In genomic region chr17:64490664-64491063, GRCm38 (mm10) we compare ENCODE assay signal across 25 mouse cellular contexts.
DNase-seq lines count a peak whose midpoint lies in the region; ATAC-seq and TF ChIP-seq lines count a peak whose summit lies in the region.
"Had no signal": no experiment of that assay in that cellular context is flagged by ENCODE, and none has a peak within 500 bp of the region (broad histone marks: within the 10 kb centered on the region; RNA-seq: fewer than 3 reads in every experiment).

No protein-coding gene starts in this region.

- DNase-seq in liver, embryonic 13.5 days, result no peak
- DNase-seq in liver, result no peak
- DNase-seq in MEL (ENCODE audit: low read depth, low spot score), result peak; percentile 9
- DNase-seq in forebrain, embryonic 14.5 days (ENCODE audit: low spot score), result peak; percentile 69
- DNase-seq in hindbrain, embryonic 14.5 days (ENCODE audit: low spot score), result no peak
- no peak for DNase-seq in heart, embryonic 10.5 days (ENCODE audit: low spot score)
- DNase-seq in left cerebral cortex, adult 9 months (ENCODE audit: low spot score in 2 of 2), result no peak
- DNase-seq in urinary bladder, postnatal 4 days (ENCODE audit: low spot score in 2 of 2), result no peak
- DNase-seq: adrenal gland, postnatal 36 days; cerebellum, adult 11-12 months; cerebellum, postnatal 10 days; gastrocnemius, adult 2 months; heart, postnatal 4 days; kidney, adult 2 months; kidney, postnatal 10 days; left cerebral cortex, postnatal 4 days; liver, postnatal 0 days; right cerebral cortex, adult 18-20 months; thymus, adult 18-20 months; thymus, postnatal 36 days had no signal

- ATAC-seq in liver, embryonic 13.5 days (ENCODE audit: low read depth), result 0 out of 2 replicates have a peak, but pooled peaks have one; percentile 27
- peak; percentile 74 for ATAC-seq in forebrain, embryonic 14.5 days
- ATAC-seq in hindbrain, embryonic 14.5 days (ENCODE audit: low FRiP score), result peak; percentile 21; the same call in 1 of the 2 replicates
- ATAC-seq: CD4-positive, CD25-positive, alpha-beta regulatory T cell, adult 4 months; lung, postnatal 0 days had no signal

- no peaks in the 10 kb centered on the region for H3K36me3 ChIP-seq in liver, embryonic 13.5 days
- H3K36me3 ChIP-seq in MEL (ENCODE audit: control insufficient read depth in 1 of 2, insufficient read depth in 2 of 2, low read length in 2 of 2), result peaks cover 0 to 2% of the 10 kb centered on the region in 2 experiments; a peak in 2 of 4 replicates
- H3K36me3 ChIP-seq in forebrain, embryonic 14.5 days (ENCODE audit: control insufficient read depth, insufficient read depth, low read length), result no peaks in the 10 kb centered on the region
- no peaks in the 10 kb centered on the region for H3K36me3 ChIP-seq in hindbrain, embryonic 14.5 days (replicated peaks; ENCODE audit: control insufficient read depth, insufficient read depth)
- H3K36me3 ChIP-seq in heart, embryonic 10.5 days, result no peaks in the 10 kb centered on the region
- H3K36me3 ChIP-seq: embryonic facial prominence, embryonic 12.5 days had no signal

- H3K27ac ChIP-seq in liver, embryonic 13.5 days, result no peak overlapping the region
- no peak overlapping the region for H3K27ac ChIP-seq in MEL (ENCODE audit: control insufficient read depth, low read depth, low read length)
- H3K27ac ChIP-seq in forebrain, embryonic 14.5 days (ENCODE audit: low read depth, low read length), result no peak overlapping the region
- no peak overlapping the region for H3K27ac ChIP-seq in hindbrain, embryonic 14.5 days
- no peak overlapping the region for H3K27ac ChIP-seq in heart, embryonic 10.5 days
- H3K27ac ChIP-seq: embryonic facial prominence, embryonic 12.5 days; gastrocnemius, adult 2 months; left cerebral cortex, adult 2 months; macrophage had no signal

- TF ChIP-seq POLR2A in MEL (IDR thresholded peaks at IDR 0.05; ENCODE audit: control insufficient read depth in 1 of 2, insufficient read depth in 1 of 2, low read depth in 1 of 2, low read length in 2 of 2, poor library complexity in 1 of 2), result no peak

- 68% methylated on average over 7 of the region's 7 CpGs for WGBS in liver, embryonic 13.5 days (ENCODE audit: insufficient replicate concordance)
- WGBS in forebrain, embryonic 14.5 days, result 40% methylated on average over 7 of the region's 7 CpGs
- 47% methylated on average over 7 of the region's 7 CpGs for WGBS in hindbrain, embryonic 14.5 days
- 88% methylated on average over 7 of the region's 7 CpGs for whole genome bisulfite sequencing in heart, embryonic 10.5 days

- no peaks in the 10 kb centered on the region for H3K27me3 ChIP-seq in liver, embryonic 13.5 days
- no peaks in the 10 kb centered on the region for H3K27me3 ChIP-seq in MEL (ENCODE audit: control insufficient read depth in 1 of 2, insufficient read depth in 2 of 2, low read length in 2 of 2)
- no peaks in the 10 kb centered on the region for H3K27me3 ChIP-seq in forebrain, embryonic 14.5 days (replicated peaks; ENCODE audit: control insufficient read depth, insufficient read depth, low read length)
- no peaks in the 10 kb centered on the region for H3K27me3 ChIP-seq in hindbrain, embryonic 14.5 days (ENCODE audit: control insufficient read depth, insufficient read depth, low read length)
- H3K27me3 ChIP-seq in heart, embryonic 10.5 days (ENCODE audit: insufficient read depth, poor library complexity, severe bottlenecking), result no peaks in the 10 kb centered on the region
- H3K27me3 ChIP-seq: embryonic facial prominence, embryonic 12.5 days had no signal

- TF ChIP-seq CTCF in MEL (IDR thresholded peaks at IDR 0.05 in 2 of 3, conservative IDR thresholded peaks at IDR 0.05 in 1 of 3; ENCODE audit: control insufficient read depth in 1 of 3, insufficient read depth in 1 of 3, low read depth in 2 of 3, low read length in 3 of 3, poor library complexity in 1 of 3, severe bottlenecking in 1 of 3), result no peak

- H3K4me1 ChIP-seq in liver, embryonic 13.5 days (replicated peaks), result peaks cover 10% of the 10 kb centered on the region
- H3K4me1 ChIP-seq in MEL (ENCODE audit: control insufficient read depth in 1 of 2, insufficient read depth in 2 of 2, low read length in 2 of 2), result no peaks in the 10 kb centered on the region
- no peaks in the 10 kb centered on the region; the same call in 1 of the 2 replicates for H3K4me1 ChIP-seq in forebrain, embryonic 14.5 days (ENCODE audit: control insufficient read depth, insufficient read depth, low read length)
- no peaks in the 10 kb centered on the region for H3K4me1 ChIP-seq in hindbrain, embryonic 14.5 days (replicated peaks; ENCODE audit: control insufficient read depth, insufficient read depth, low read length)
- H3K4me1 ChIP-seq in heart, embryonic 10.5 days, result peaks cover 4% of the 10 kb centered on the region; the same call in 1 of the 2 replicates
- H3K4me1 ChIP-seq: embryonic facial prominence, embryonic 12.5 days had no signal

- no peak overlapping the region for H3K9ac ChIP-seq in liver, embryonic 13.5 days
- H3K9ac ChIP-seq in MEL (ENCODE audit: control insufficient read depth, low read depth, low read length, poor library complexity, severe bottlenecking), result no peak overlapping the region
- no peak overlapping the region for H3K9ac ChIP-seq in forebrain, embryonic 14.5 days (ENCODE audit: low read length)
- H3K9ac ChIP-seq in hindbrain, embryonic 14.5 days, result no peak overlapping the region
- H3K9ac ChIP-seq: embryonic facial prominence, embryonic 12.5 days; liver, postnatal 0 days had no signal

- no peak overlapping the region for H3K4me3 ChIP-seq in liver, embryonic 13.5 days (replicated peaks)
- no peak overlapping the region for H3K4me3 ChIP-seq in MEL (ENCODE audit: control insufficient read depth in 1 of 2, insufficient read depth in 1 of 2, low read depth in 2 of 2, low read length in 2 of 2)
- H3K4me3 ChIP-seq in forebrain, embryonic 14.5 days (ENCODE audit: low read depth, low read length), result no peak overlapping the region
- H3K4me3 ChIP-seq in hindbrain, embryonic 14.5 days (replicated peaks; ENCODE audit: low read length), result no peak overlapping the region
- no peak overlapping the region for H3K4me3 ChIP-seq in heart, embryonic 10.5 days
- H3K4me3 ChIP-seq: embryonic facial prominence, embryonic 12.5 days; gastrocnemius, adult 2 months; left cerebral cortex, adult 2 months had no signal

- no peak overlapping the region for H3K4me2 ChIP-seq in liver, embryonic 13.5 days
- H3K4me2 ChIP-seq in forebrain, embryonic 14.5 days (ENCODE audit: low read length), result no peak overlapping the region
- no peak overlapping the region for H3K4me2 ChIP-seq in hindbrain, embryonic 14.5 days (replicated peaks)
- H3K4me2 ChIP-seq: embryonic facial prominence, embryonic 12.5 days had no signal

- no peaks in the 10 kb centered on the region for H3K9me3 ChIP-seq in liver, embryonic 13.5 days (replicated peaks)
- no peaks in the 10 kb centered on the region for H3K9me3 ChIP-seq in MEL (replicated peaks; ENCODE audit: insufficient read depth, low read length)
- H3K9me3 ChIP-seq in forebrain, embryonic 14.5 days (replicated peaks; ENCODE audit: control insufficient read depth, low read length), result no peaks in the 10 kb centered on the region
- H3K9me3 ChIP-seq in hindbrain, embryonic 14.5 days (ENCODE audit: control insufficient read depth, low read length), result no peaks in the 10 kb centered on the region
- no peaks in the 10 kb centered on the region for H3K9me3 ChIP-seq in heart, embryonic 10.5 days
- H3K9me3 ChIP-seq: embryonic facial prominence, embryonic 12.5 days had no signal

- no peaks in the 10 kb centered on the region for H3K79me2 ChIP-seq in MEL (ENCODE audit: control insufficient read depth, insufficient read depth, low read length, poor library complexity)

- no peak for TF ChIP-seq EP300 in MEL (IDR thresholded peaks at IDR 0.05; ENCODE audit: low read depth in 1 of 2, low read length in 2 of 2)

- TF ChIP-seq RAD21 in MEL (IDR thresholded peaks at IDR 0.05; ENCODE audit: low read depth, low read length), result no peak

TF ChIP-seq in MEL, 35 proteins besides CTCF, POLR2A, EP300 and RAD21:
- no peak for TF ChIP-seq JUND (IDR thresholded peaks at IDR 0.05; ENCODE audit: low read depth, low read length)
- no peak for TF ChIP-seq ZKSCAN1 (IDR thresholded peaks at IDR 0.05; ENCODE audit: low read depth, low read length)
- no peak for TF ChIP-seq MXI1 (IDR thresholded peaks at IDR 0.05; ENCODE audit: low read depth, low read length)
- TF ChIP-seq TCF12 (IDR thresholded peaks at IDR 0.05; ENCODE audit: low read depth, low read length), result no peak
- no peak for TF ChIP-seq MAZ (IDR thresholded peaks at IDR 0.05; ENCODE audit: low read depth, low read length)
- no peak for TF ChIP-seq GATA1 (IDR thresholded peaks at IDR 0.05; ENCODE audit: low read depth, low read length)
- no peak for TF ChIP-seq ZC3H11A (IDR thresholded peaks at IDR 0.05; ENCODE audit: low read depth, low read length)
- TF ChIP-seq NELFE (IDR thresholded peaks at IDR 0.05; ENCODE audit: low read depth, low read length), result no peak
- TF ChIP-seq POLR2AphosphoS5 (IDR thresholded peaks at IDR 0.05; ENCODE audit: borderline replicate concordance, low read depth, low read length), result no peak
- TF ChIP-seq CHD1 (IDR thresholded peaks at IDR 0.05; ENCODE audit: low read depth, low read length), result no peak
- no peak for TF ChIP-seq MAX (IDR thresholded peaks at IDR 0.05; ENCODE audit: low read length)
- TF ChIP-seq MEF2A (IDR thresholded peaks at IDR 0.05; ENCODE audit: extremely low read depth, insufficient replicate concordance, low read depth, low read length, poor library complexity, severe bottlenecking), result no peak
- no peak for TF ChIP-seq KAT2A (conservative IDR thresholded peaks at IDR 0.05; ENCODE audit: low read depth, low read length)
- TF ChIP-seq MYB (IDR thresholded peaks at IDR 0.05; ENCODE audit: low read depth, low read length), result no peak
- TF ChIP-seq ELF1 (IDR thresholded peaks at IDR 0.05; ENCODE audit: low read depth, low read length), result no peak
- no peak for TF ChIP-seq POLR2AphosphoS2 (IDR thresholded peaks at IDR 0.05; ENCODE audit: low read length)
- no peak for TF ChIP-seq TAL1 (IDR thresholded peaks at IDR 0.05; ENCODE audit: low read length)
- no peak for TF ChIP-seq NRF1 (IDR thresholded peaks at IDR 0.05; ENCODE audit: insufficient read depth, low read depth, low read length, poor library complexity, severe bottlenecking)
- TF ChIP-seq USF1 (IDR thresholded peaks at IDR 0.05; ENCODE audit: low read depth, low read length), result no peak
- no peak for TF ChIP-seq SMC3 (IDR thresholded peaks at IDR 0.05; ENCODE audit: low read depth, low read length)

Comparison
In these comparisons a context has a peak if more than half of its experiments do, and no peak if none do; other contexts are left out.
1. ATAC-seq: peak in every context shown above with its lines; median percentile 74 in forebrain, embryonic 14.5 days; 27 in liver, embryonic 13.5 days; 21 in hindbrain, embryonic 14.5 days.
2. DNase-seq: peak in MEL (single experiment) and forebrain, embryonic 14.5 days (single experiment); none in liver, embryonic 13.5 days (single experiment), liver (single experiment), hindbrain, embryonic 14.5 days (single experiment), heart, embryonic 10.5 days (single experiment), left cerebral cortex, adult 9 months (0 of 2) and urinary bladder, postnatal 4 days (0 of 2).